ENCODE assay signal across 18 mouse cellular contexts in the genomic region with DNA sequence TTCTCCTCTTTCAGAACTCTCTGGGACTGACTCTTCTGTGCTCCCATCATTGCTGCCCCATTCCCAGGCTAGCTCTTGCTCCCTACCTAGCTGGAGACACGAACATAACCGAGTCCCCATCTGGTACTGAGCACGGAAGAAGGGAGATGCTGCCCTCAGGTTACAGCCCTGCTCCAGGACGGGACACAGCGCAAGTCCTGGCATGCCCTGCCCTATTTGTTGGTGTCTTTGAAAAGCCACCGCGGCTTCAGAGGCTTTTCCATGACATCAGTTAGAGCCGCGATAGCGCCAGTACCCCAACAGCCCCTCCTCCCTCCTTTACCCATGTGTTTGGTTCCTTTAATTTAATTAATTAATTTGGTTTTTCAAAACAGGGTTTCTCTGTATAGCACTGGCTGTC.
"Had no signal": no experiment of that assay in that cellular context is flagged by ENCODE, and none has a peak within 500 bp of the region (broad histone marks: within the 10 kb centered on the region; RNA-seq: fewer than 3 reads in every experiment).

No protein-coding gene starts in this region.

- H3K9me3 ChIP-seq: limb, embryonic 12.5 days; limb, embryonic 15.5 days; liver, embryonic 12.5 days; liver, embryonic 15.5 days; lung, embryonic 15.5 days; stomach, embryonic 15.5 days had no signal

- H3K4me1 ChIP-seq: limb, embryonic 15.5 days; lung, embryonic 15.5 days; stomach, embryonic 15.5 days had no signal

- H3K27me3 ChIP-seq: limb, embryonic 12.5 days; limb, embryonic 15.5 days; liver, embryonic 12.5 days; liver, embryonic 15.5 days; lung, embryonic 15.5 days; stomach, embryonic 15.5 days had no signal

- H3K27ac ChIP-seq: limb, embryonic 12.5 days; limb, embryonic 15.5 days; liver, embryonic 12.5 days; liver, embryonic 15.5 days; lung, embryonic 15.5 days; stomach, embryonic 15.5 days had no signal

- H3K4me3 ChIP-seq: limb, embryonic 12.5 days; limb, embryonic 15.5 days; liver, embryonic 12.5 days; liver, embryonic 15.5 days; lung, embryonic 15.5 days; stomach, embryonic 15.5 days had no signal

- ATAC-seq: liver, embryonic 12.5 days had no signal

- H3K4me2 ChIP-seq: limb, embryonic 12.5 days; limb, embryonic 15.5 days; liver, embryonic 12.5 days; liver, embryonic 15.5 days; lung, embryonic 15.5 days; midbrain, embryonic 11.5 days; stomach, embryonic 15.5 days had no signal

- H3K36me3 ChIP-seq: limb, embryonic 12.5 days; limb, embryonic 15.5 days; liver, embryonic 12.5 days; liver, embryonic 15.5 days; lung, embryonic 15.5 days; stomach, embryonic 15.5 days had no signal

- H3K9ac ChIP-seq: limb, embryonic 12.5 days; limb, embryonic 15.5 days; liver, embryonic 12.5 days; liver, embryonic 15.5 days; lung, embryonic 15.5 days; stomach, embryonic 15.5 days had no signal

- DNase-seq: kidney, postnatal 14 days; kidney, postnatal 4 days; left cerebral cortex, postnatal 4 days; lung, adult 18-20 months; lung, postnatal 10 days; midbrain, embryonic 14.5 days; right cerebral cortex, adult 18-20 months; right cerebral cortex, postnatal 14 days; right cerebral cortex, postnatal 4 days; thymus, adult 18-20 months; thymus, postnatal 36 days had no signal
